14 mouse cellular contexts compared by ENCODE assay signal in genomic region chr13:30754825-30755476, GRCm38 (mm10). TPM values are rescaled to one million over a fixed set of nuclear protein-coding genes. Genes with fewer than 3 reads are reported as not detected.
"Had no signal": no experiment of that assay in that cellular context is flagged by ENCODE, and none has a peak within 500 bp of the region (broad histone marks: within the 10 kb centered on the region; RNA-seq: fewer than 3 reads in every experiment).

No protein-coding gene starts in this region.

- H3K36me3 ChIP-seq: kidney, embryonic 15.5 days; limb, embryonic 12.5 days; liver, embryonic 13.5 days; midbrain, embryonic 15.5 days; neural tube, embryonic 12.5 days had no signal

- H3K9me3 ChIP-seq: kidney, embryonic 15.5 days; limb, embryonic 12.5 days; liver, embryonic 13.5 days; megakaryocyte, embryonic 14.5 days; midbrain, embryonic 15.5 days; neural tube, embryonic 12.5 days had no signal

- ATAC-seq: liver, postnatal 0 days; midbrain, embryonic 15.5 days had no signal

- H3K4me3 ChIP-seq: kidney, embryonic 15.5 days; limb, embryonic 12.5 days; liver, embryonic 13.5 days; megakaryocyte, embryonic 14.5 days; midbrain, embryonic 15.5 days; neural tube, embryonic 12.5 days had no signal

- H3K9ac ChIP-seq: kidney, embryonic 15.5 days; limb, embryonic 12.5 days; liver, embryonic 13.5 days; liver, postnatal 0 days; midbrain, embryonic 15.5 days; neural tube, embryonic 12.5 days had no signal

- H3K27ac ChIP-seq: kidney, embryonic 15.5 days; limb, embryonic 12.5 days; liver, embryonic 13.5 days; macrophage; midbrain, embryonic 15.5 days; neural tube, embryonic 12.5 days had no signal

- H3K4me2 ChIP-seq: kidney, embryonic 15.5 days; limb, embryonic 12.5 days; liver, embryonic 13.5 days; midbrain, embryonic 11.5 days; midbrain, embryonic 15.5 days; neural tube, embryonic 12.5 days had no signal

- DNase-seq: kidney, adult 2 months; kidney, postnatal 14 days; liver; liver, embryonic 13.5 days; liver, postnatal 0 days; lung, postnatal 14 days; thymus, postnatal 4 days had no signal

RNA-seq across cellular contexts. Expression of gene Irf4, which starts 5.9 kb away (rescaled TPM):
- polyA plus RNA-seq: limb, embryonic 12.5 days had no signal
